Mouse (Mus musculus) bone marrow macrophage, adult 2 months (primary cell): ENCODE measurements around the gene Rab3il1. TPM values are rescaled to one million over a fixed set of nuclear protein-coding genes. Genes with fewer than 3 reads are reported as not detected.

Source experiments
- H3K27ac ChIP-seq: 2 replicates; pipeline ENCODE4 v1.5.1; 2012; ENCODE audit warnings: low read depth, low read length; ENCODE audit not compliant: insufficient read depth
- H3K4me1 ChIP-seq: 2 replicates; pipeline ENCODE4 v1.6.1; 2012; ENCODE audit warnings: low read length; ENCODE audit not compliant: control insufficient read depth, insufficient read depth
- H3K4me3 ChIP-seq: 2 replicates; pipeline ENCODE4 v1.5.1; 2012; ENCODE audit warnings: mild to moderate bottlenecking, low read length, moderate library complexity; ENCODE audit not compliant: insufficient read depth
- CTCF ChIP-seq: IDR thresholded peaks from 2 replicates; pipeline ENCODE4 v1.5.1; 2012; ENCODE audit warnings: low read depth, mild to moderate bottlenecking, low read length, moderate library complexity
- POLR2A ChIP-seq: IDR thresholded peaks from 2 replicates; pipeline ENCODE4 v1.6.1; 2012; ENCODE audit warnings: mild to moderate bottlenecking, low read depth, low read length, borderline replicate concordance
- polyA plus RNA-seq: library from polyadenylated mRNA; stranded (reverse); fragments of >200 nt; gene quantifications from 2 replicates; pipeline ENCODE4 v1.2.4, GENCODE M21; 2012; ENCODE audit not compliant: missing spikeins, insufficient read depth, insufficient read length

Rab3il1 gene
- polyA plus RNA-seq, 1 experiment = 178 TPM

DNA sequence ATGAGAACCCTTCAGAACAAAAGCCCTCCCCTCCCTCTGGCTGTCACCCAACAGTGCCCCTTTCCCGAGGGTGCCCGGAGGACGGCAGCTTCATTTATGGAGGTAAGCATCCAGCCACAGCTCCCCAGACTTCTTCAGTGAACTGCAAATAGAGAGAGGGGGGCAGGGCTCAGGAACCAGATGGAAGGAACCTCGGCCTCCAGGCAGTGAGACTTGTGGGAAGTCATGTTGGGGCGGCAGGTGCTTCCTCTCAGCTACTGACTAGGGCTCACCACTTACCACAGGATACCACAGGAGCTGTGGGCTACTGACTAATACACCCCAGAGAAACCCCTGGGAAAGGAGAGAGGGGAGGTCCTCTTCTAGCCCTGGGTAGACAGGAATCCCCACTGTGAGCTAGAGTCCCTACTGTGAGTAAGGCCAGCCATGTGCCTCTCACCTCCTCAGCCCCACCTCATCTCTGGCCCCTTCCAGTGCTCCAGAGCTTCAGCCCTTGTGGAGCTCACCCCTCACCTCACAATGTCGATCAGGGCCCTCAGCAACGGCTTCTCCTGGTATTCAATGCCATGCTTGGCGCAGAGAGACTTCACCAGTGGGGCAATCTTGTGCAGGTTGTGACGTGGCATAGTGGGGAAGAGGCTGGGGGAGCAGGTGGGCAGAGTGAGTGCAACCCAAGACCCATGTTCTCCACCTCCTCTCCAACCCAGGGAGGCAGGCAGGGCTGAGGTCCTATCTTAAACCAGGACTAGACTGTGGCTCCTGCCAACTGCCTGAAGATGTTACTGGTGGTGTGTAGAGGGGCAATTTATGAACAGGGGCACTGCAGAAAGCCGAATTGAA is 62.9 kb downstream of the Rab3il1 start:
- Histone ChIP-seq H3K4me3 (no peak overlapping the region), H3K4me1 (peaks cover 7% of the 10 kb centered on the region), H3K27ac (no peak overlapping the region)
- TF ChIP-seq CTCF = no peak
- no peak for TF ChIP-seq POLR2A

DNA sequence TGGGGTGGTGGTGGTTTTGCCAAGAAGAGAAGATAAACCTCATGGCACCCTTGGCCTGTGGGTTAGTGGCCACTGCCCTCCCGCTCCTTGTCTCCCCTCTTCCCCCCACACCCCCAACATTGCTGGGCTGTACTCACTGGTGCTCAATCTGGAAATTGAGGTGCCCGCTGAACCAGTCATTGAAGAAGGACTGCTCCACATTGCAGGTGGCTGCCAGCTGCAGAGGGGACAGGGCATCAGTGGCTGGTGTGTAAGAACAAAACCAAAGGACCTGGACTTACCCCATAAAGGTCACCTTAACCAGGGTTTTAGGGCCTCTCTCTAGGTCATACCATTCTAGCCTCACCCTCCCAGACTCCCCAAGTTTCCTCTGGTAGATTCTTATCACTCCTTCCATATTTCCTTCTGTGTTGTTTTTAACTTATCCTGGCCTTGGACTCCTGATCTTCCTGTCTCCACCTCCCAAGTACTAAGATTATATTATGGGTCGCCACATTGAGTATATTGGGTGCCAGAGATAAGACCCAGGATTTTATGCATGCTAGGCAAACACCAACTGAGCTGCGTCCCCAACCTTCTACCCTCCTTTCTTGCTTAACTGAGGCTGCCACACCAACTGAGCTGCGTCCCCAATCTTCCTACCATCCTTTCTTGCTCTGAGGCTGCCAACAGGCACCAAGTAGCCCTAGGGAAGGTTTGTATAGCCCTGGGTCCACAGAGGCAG is 64.2 kb downstream of the Rab3il1 start:
- no peak for TF ChIP-seq POLR2A
- TF ChIP-seq CTCF = no peak
- H3K27ac ChIP-seq = no peak overlapping the region
- peaks cover 7% of the 10 kb centered on the region for H3K4me1 ChIP-seq
- no peak overlapping the region for H3K4me3 ChIP-seq

DNA sequence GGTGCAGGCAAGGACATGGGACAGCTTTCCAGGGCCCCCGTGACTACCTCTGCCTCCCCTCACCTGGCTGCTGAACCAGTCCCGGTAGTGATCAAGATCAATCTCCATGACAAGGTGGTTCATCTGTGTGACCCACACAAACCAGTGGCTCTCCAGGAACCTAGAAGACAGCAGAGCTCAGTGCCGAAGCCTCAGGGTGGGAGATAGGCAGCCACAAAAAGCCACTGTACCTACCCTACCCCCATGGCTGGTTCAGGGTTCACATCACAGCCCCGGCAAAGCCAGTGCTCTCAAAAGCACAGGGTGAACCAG is 64.7 kb downstream of the Rab3il1 start:
- Histone ChIP-seq H3K27ac (no peak overlapping the region), H3K4me3 (no peak overlapping the region), H3K4me1 (peaks cover 7% of the 10 kb centered on the region)
- TF ChIP-seq CTCF (no peak), POLR2A (no peak)

DNA sequence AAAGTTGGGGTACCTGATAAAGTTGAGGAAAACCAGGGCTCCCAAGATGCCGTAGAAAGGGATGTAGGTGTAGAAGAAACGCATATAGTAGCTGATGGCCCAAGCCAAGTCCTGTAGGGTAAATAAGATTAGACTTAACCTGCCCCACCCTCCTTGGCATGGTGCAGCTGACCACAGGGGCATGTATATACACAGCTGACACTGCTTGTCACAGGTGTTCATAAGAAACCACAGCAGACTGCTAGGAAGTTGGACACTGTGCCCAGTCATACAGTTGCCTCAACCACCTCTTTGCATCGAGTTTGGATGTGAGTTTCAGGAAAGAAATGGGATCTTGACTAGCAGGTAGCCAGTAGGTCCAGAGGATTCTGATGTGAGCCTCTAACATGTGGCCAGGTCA is 65.0 kb downstream of the Rab3il1 start:
- TF ChIP-seq CTCF (no peak), POLR2A (no peak)
- no peak overlapping the region for H3K4me3 ChIP-seq
- H3K27ac ChIP-seq = no peak overlapping the region
- peaks cover 7% of the 10 kb centered on the region for H3K4me1 ChIP-seq

DNA sequence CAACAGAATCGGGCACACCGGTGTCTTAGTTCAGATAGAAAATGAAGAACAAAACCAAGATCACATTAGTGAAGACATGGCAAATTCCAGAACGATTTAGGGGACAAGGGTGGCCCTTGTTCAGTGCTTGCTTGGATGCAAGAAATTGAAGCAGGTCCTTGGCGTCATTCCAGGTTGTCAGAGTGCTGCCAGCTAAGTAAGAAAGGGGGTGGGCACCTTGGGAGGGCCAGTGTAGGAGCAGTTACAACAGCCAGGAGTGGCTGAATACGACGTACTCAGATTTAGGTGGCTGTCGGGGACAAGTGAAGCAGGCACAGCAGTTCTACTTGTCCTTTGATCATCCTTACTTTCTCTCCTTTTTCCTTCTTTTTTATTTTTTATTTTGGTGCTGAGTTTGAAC is 66.2 kb downstream of the Rab3il1 start:
- peaks cover 7% of the 10 kb centered on the region for H3K4me1 ChIP-seq
- H3K4me3 ChIP-seq = no peak overlapping the region
- H3K27ac ChIP-seq = no peak overlapping the region
- TF ChIP-seq POLR2A (no peak), CTCF (no peak)

DNA sequence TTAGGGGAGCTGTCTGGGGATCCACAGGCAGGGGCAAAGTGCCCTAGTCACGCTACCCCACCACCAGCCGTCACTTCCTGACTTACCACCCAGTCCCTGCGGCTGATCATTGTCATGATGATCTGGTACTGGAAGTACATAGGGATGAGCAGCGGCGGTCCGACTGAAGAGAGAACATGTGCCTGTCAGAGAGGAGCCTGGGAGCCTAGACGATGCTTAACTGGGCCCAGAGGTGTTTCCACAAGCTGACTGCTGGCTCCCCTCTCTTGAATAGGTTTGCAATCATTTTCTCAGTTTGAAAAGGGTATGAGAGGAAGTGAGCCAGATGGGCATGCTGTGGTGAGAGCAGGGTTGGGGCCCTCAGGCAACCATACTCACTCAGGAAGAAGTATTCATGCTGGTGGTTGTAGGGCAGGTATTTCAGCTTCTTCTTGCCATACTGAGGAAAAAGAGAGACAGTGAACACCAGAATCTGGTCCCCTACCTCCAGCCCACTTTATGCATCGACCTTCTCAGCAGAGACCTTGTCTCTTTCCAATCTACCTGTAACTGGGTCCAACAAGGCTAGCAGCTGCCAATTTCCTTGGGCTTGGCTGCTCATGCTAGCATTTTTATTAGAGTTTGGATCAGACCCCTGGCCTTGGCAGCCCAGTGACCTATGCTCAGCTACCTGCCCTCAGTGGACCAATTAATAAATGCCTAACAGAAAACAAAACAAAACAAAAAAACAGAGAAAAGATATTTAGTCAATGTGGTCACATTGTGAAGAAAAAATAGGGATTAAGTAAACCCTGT is 68.9 kb downstream of the Rab3il1 start:
- Histone ChIP-seq H3K4me3 (no peak overlapping the region), H3K4me1 (no peaks in the 10 kb centered on the region), H3K27ac (no peak overlapping the region)
- no peak for TF ChIP-seq CTCF
- TF ChIP-seq POLR2A = no peak

DNA sequence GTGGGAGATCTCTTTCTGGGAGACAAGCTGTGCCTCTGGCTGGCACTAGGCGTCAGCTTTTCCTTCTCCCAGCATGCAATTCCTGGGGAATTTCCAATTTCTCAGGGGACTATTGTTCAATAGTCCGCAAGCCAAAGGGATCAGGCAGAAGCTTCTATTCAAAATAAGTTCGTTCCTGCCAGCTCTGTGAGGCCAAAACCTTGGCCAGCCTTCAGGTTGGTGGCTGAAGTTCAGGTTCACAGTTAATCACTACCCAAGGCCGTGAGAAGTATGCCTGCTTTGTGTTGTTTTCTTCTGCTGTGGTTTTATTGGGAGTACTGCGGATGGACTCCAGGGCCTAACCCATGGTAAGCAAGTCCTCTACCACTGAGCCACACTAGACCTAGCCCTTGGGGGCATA is 69.7 kb downstream of the Rab3il1 start:
- H3K27ac ChIP-seq = no peak overlapping the region
- TF ChIP-seq CTCF = no peak
- TF ChIP-seq POLR2A = no peak
- no peaks in the 10 kb centered on the region for H3K4me1 ChIP-seq
- no peak overlapping the region for H3K4me3 ChIP-seq

DNA sequence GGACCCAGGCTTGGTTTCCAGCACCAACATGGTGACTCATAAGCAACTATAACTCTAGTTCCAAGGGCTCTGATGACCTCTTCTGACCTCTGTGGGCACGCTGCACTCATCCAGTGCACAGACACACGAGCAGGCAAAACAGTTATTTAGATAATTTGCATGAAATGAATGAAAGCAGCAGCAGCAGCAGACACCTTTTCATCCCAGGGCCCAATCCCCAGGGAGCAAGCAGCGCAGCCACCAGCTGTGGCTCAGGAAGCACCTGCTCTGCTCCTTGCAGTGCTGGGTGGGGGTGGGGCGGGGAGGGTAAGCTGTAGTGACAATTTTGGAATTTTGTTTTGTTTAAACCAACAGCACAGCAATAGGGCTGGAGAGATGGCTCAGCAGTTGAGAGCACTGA is 70.4 kb downstream of the Rab3il1 start:
- H3K27ac ChIP-seq = no peak overlapping the region
- TF ChIP-seq CTCF = no peak
- TF ChIP-seq POLR2A = no peak
- H3K4me3 ChIP-seq = no peak overlapping the region
- H3K4me1 ChIP-seq = no peaks in the 10 kb centered on the region

DNA sequence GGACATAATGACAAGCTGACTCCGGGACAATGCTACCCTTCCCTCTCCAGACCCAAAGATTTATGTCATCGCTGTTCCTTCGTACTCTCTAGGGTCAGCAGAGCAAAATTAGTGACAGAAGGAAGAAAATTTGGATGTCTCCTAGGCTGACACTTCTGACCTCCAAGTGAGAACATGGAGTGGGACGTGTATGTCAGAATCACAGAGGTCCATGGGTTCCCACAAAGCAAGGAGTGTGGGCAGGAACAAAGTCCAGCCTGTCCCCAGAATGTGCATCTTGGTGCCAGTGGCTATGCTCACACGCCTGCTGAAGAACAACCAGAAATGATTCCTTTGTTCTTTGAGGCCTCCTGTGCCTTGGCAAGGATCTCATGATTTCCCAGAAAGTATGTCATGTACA is 71.7 kb downstream of the Rab3il1 start:
- Histone ChIP-seq H3K4me1 (no peaks in the 10 kb centered on the region), H3K27ac (no peak overlapping the region), H3K4me3 (no peak overlapping the region)
- TF ChIP-seq CTCF (no peak), POLR2A (no peak)

DNA sequence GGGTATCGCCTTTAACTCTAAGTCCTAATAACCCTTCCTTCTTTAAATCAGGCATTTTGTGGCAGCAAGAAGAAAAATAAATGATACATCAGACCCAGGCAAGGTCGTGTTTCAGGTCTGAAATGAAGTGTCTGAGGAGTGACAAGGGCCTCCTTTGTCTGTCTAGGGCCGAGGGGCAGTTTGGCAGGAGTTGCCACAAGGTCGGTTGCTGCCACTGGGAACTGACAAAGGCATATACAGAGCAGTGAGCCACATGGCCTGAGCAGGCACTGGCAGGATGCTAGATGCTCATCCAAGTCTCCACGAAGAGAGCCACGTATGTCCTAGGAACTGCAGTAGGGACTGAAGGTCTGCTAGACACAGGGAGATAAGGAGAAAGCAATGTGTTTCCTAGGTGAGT is 76.9 kb downstream of the Rab3il1 start:
- Histone ChIP-seq H3K4me3 (no peak overlapping the region), H3K4me1 (no peaks in the 10 kb centered on the region), H3K27ac (no peak overlapping the region)
- TF ChIP-seq CTCF (no peak), POLR2A (no peak)
